Mouse (Mus musculus): ENCODE results near the gene Fermt2. TPM values are rescaled to one million over a fixed set of nuclear protein-coding genes. Genes with fewer than 3 reads are reported as not detected.

Fermt2 gene
- total RNA-seq, 2 experiments from 2014 or later, result 210 to 227 TPM

GRCm38 (mm10) chr14:45464036-45465035 is 65.6 kb downstream of the Fermt2 start:
- DNase-seq (ENCODE audit: low spot score in 2 of 2), result no peak

DNA sequence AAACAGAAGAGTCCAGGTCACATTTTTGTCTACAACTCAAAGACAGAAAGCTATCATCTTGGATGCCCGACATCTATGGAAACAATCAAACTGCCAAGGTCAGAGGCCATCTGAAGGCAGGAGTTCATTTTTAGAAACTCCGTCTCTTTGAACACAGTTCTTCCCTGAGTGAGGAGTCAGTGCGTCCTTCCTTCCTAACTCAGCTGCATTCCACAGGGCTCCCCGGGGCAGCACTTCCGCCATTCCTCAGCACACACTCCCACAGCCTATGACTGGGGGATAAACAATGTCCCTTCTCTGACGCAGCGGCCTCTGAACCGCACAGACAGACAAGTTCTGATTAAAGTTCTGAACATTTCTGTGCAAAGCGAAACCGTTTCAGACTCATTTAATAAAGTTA is 66.3 kb downstream of the Fermt2 start:
- DNase-seq (ENCODE audit: low spot score in 2 of 2), result no peak

- no peak for DNase-seq (ENCODE audit: low spot score in 2 of 2)
Observed at GRCm38 (mm10) chr14:45462875-45463475, 66.9 kb downstream of the Fermt2 start.

DNA sequence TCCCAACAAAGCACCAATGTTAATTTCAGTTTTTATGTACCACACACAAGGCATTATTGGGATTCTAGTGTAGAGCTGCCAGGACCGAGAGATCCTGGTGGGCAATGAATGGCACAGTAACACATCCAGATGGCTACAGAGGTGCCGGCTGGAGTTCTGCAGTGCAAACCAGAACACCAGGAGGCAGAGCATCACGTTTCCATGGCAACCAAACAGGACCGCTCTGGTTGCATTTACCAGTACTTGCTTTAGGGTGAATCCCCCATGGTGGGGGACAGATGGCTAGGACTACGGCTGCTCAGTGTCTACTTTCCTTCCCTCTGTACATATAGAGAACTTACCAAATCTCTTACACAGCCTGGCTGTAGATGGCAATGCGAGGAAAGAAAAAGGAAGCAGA is 67.5 kb downstream of the Fermt2 start:
- DNase-seq (ENCODE audit: low spot score in 2 of 2), result no peak

GRCm38 (mm10) chr14:45461945-45462344 is 68.0 kb downstream of the Fermt2 start:
- no peak for DNase-seq (ENCODE audit: low spot score in 2 of 2)

- no peak for DNase-seq (ENCODE audit: low spot score in 2 of 2)
Observed at GRCm38 (mm10) chr14:45460491-45460890, 69.4 kb downstream of the Fermt2 start.

DNA sequence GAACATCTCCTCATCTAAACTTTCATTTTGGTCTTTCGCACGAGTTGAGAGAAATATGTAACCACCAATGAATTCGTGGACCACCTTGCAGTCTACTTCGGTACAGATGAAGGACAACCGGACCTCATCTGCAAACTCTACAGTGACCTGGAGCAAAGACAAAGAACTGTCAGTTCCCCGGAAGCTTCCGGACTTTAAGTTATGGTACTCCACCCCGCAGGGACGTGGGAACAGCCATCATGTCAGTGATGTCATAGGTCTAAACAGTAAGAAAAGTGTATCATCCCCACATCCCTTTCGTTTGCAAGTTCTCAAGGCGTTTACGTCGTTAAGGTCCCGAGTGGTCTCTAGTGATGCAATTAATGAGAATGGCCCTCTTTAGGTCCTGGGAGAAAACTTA is 70.0 kb downstream of the Fermt2 start:
- no peak for DNase-seq (ENCODE audit: low spot score in 2 of 2)

- DNase-seq (ENCODE audit: low spot score in 2 of 2), result no peak
Observed at GRCm38 (mm10) chr14:45457003-45457402, 72.9 kb downstream of the Fermt2 start.

- no peak for DNase-seq (ENCODE audit: low spot score in 2 of 2)
Observed at GRCm38 (mm10) chr14:45456502-45456846, 73.4 kb downstream of the Fermt2 start.

- no peak for DNase-seq (ENCODE audit: low spot score in 2 of 2)
Observed at GRCm38 (mm10) chr14:45455651-45456501, 74.0 kb downstream of the Fermt2 start.

- DNase-seq (ENCODE audit: low spot score in 2 of 2), result no peak
Observed at GRCm38 (mm10) chr14:45453538-45454233, 76.2 kb downstream of the Fermt2 start.

GRCm38 (mm10) chr14:45452861-45453512 is 76.9 kb downstream of the Fermt2 start:
- no peak for DNase-seq (ENCODE audit: low spot score in 2 of 2)

GRCm38 (mm10) chr14:45452148-45452547 is 77.8 kb downstream of the Fermt2 start:
- no peak for DNase-seq (ENCODE audit: low spot score in 2 of 2)

DNA sequence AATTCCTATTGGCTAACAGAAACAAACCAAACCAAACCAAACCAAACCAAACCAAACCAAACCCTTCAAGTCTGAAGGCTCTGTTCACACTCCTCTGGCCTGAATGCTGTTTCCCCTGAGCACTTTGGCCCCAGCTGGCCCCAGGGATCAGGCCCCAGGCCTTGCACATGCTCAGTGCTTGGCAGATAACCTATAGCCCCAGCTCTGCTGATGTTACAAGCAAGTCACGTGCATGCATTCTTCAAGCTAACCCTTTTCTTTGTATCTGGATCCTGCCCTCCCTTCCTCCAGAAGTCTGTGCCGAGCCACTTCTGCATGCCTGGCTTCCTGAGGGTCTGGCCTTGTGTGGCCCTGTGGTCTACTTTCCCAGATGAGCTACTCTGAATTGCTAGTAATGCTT is 78.8 kb downstream of the Fermt2 start:
- no peak for DNase-seq (ENCODE audit: low spot score in 2 of 2)

DNA sequence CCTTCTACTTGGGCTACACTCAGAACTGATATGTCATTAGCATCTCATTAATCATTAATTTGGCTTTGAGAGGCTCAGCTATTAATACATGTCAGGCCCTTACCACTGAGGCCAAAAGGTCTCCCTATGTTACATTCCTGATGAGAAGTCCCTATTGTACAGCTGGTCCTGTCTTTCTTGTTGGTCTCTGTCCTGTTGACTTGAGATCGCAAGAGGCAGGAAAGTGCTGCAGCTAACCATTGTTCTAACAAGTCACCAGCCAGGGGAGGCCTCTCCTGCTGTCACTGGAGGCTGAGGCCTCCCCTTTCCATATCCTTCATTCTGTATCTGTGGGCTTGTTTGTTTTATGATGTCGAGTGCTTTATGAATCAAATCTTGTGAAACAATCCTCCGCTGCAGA is 83.1 kb downstream of the Fermt2 start:
- no peak for DNase-seq (ENCODE audit: low spot score in 2 of 2)

GRCm38 (mm10) chr14:45445445-45445844 is 84.5 kb downstream of the Fermt2 start:
- no peak for DNase-seq (ENCODE audit: low spot score in 2 of 2)

DNA sequence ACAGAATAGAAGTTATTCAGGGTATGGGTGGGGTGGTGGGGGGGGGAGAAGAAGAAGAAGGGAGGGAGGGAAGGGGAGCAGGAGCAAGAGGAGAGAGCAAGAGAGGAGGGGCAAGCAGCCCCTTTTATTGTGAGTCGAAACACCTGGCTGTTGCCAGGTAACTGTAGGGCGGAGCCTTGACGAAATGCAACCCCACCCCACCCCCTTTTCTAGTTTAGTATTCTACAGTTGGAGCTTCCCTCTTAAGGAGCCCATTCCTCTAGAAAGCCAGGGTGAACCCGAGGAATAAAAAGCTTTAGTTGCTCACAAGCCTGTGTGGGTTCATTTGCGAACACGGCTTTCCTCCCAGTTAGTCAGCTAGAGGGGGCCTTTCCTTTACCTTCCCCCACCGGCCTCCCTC is 85.0 kb downstream of the Fermt2 start:
- DNase-seq (ENCODE audit: low spot score in 2 of 2), result no peak

- DNase-seq (ENCODE audit: low spot score in 2 of 2), result no peak
Observed at GRCm38 (mm10) chr14:45442781-45443560, 86.9 kb downstream of the Fermt2 start.

DNA sequence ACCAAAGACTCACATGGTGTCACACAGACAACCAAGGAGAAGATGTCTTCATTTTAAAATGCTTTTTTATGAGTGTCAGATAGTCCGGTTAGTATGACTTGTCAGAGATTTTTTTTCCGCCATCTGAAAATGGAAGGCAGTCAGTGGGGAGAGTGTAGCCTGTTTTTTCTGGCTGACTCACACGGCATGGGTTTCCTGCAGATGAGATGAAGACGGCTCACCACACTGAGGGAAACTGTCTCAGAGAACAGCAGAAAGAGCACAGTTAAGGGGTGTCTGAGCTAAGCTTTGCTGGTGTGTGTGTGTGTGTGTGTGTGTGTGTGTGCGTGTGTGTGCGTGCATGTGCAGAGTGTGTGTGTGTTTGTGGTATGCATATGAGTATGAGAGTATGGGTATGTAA is 88.6 kb downstream of the Fermt2 start:
- no peak for DNase-seq (ENCODE audit: low spot score in 2 of 2)

DNA sequence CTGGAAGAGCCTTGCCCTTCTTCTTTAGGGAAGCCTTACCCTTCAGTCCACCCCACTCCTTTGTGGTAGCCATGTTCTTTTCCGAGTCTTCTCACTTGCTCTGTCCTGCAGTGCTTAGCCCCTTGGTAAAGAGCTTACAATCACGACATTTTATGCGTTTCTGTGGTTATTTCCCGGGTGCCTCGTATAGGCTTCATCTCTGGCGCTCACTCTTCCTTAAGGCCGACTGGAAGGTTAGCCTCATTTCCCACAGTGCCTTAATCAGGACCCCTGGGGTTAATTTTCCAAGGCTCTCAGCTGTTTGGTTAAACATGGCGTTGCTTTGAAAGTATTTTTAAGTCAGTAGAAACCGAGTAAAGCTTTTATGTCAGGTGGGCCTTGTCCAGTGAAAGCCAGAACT is 90.5 kb downstream of the Fermt2 start:
- no peak for DNase-seq (ENCODE audit: low spot score in 2 of 2)
